Mouse (Mus musculus) spleen, postnatal 14 days (tissue): ENCODE results near the gene Rbmx2.

ENCODE experiments used
- DNase-seq, 2 experiments: peaks; one replicate each; pipeline ENCODE4 v3.0.0; 2021 to 2022; ENCODE audit warnings: low spot score in 2 of 2

The Rbmx2 gene

GRCm38 (mm10) chrX:48694864-48695371 lies at the start of gene Rbmx2:
TSS of gene Rbmx2 (plus strand) at chrX:48695004.
- peak; percentile 73 to 80 for DNase-seq

- no peak for DNase-seq
Observed at GRCm38 (mm10) chrX:48666807-48667206, 28.0 kb upstream of the Rbmx2 start.

- no peak for DNase-seq
Observed at GRCm38 (mm10) chrX:48669588-48669987, 25.2 kb upstream of the Rbmx2 start.

GRCm38 (mm10) chrX:48671714-48672113 lies 23.1 kb upstream of the Rbmx2 start:
- no peak for DNase-seq

GRCm38 (mm10) chrX:48674171-48674570 lies 20.6 kb upstream of the Rbmx2 start, which contains the start of gene Gpr119:
TSS of gene Gpr119 (minus strand) at chrX:48674478.
- DNase-seq: no peak

- peak in 1 of 2 experiments; percentile 26 for DNase-seq
Observed at GRCm38 (mm10) chrX:48683451-48683850, 11.4 kb upstream of the Rbmx2 start.

GRCm38 (mm10) chrX:48683857-48684256 lies 10.9 kb upstream of the Rbmx2 start:
- no peak for DNase-seq

GRCm38 (mm10) chrX:48694460-48694859 lies 344 bp upstream of the Rbmx2 start:
- DNase-seq: no peak

GRCm38 (mm10) chrX:48709701-48710100 lies 14.9 kb downstream of the Rbmx2 start:
- DNase-seq: no peak

- DNase-seq: no peak
Observed at GRCm38 (mm10) chrX:48712846-48713245, 18.0 kb downstream of the Rbmx2 start.

- no peak for DNase-seq
Observed at GRCm38 (mm10) chrX:48754710-48755283, 60.0 kb downstream of the Rbmx2 start.
